Mouse (Mus musculus) embryonic facial prominence, embryonic 14.5 days (tissue): ENCODE data around the gene Apbb2. TPM values are rescaled to one million over a fixed set of nuclear protein-coding genes. Genes with fewer than 3 reads are reported as not detected.

Experiments used
- ATAC-seq: fragments of 200-750 bp; cut with Nextera tagmentation; 2 replicates; pipeline ENCODE4 v1.8.0; 2017; ENCODE audit warnings: low read depth, moderate number of reproducible peaks, moderate TSS enrichment
- DNase-seq: peaks from one replicate; pipeline ENCODE4 v3.0.0-alpha.2; 2015; ENCODE audit warnings: low spot score
- H3K27ac ChIP-seq: fragments of 300-500 bp; sonication (generic); replicated peaks from 2 replicates; pipeline ENCODE4 v1.5.1; 2014; ENCODE audit warnings: low read depth, mild to moderate bottlenecking, low read length, moderate library complexity
- H3K27me3 ChIP-seq: fragments of 300-500 bp; sonication (generic); replicated peaks from 2 replicates; pipeline ENCODE4 v1.6.1; 2014; ENCODE audit warnings: low read length; ENCODE audit not compliant: control insufficient read depth, insufficient read depth
- H3K36me3 ChIP-seq: fragments of 300-500 bp; sonication (generic); 2 replicates; pipeline ENCODE4 v1.6.1; 2014; ENCODE audit warnings: low read length, mixed read lengths; ENCODE audit not compliant: control insufficient read depth, insufficient read depth
- H3K4me1 ChIP-seq: fragments of 300-500 bp; sonication (generic); 2 replicates; pipeline ENCODE4 v1.6.1; 2014; ENCODE audit warnings: antibody characterized with exemption, low read length; ENCODE audit not compliant: control insufficient read depth, insufficient read depth
- H3K4me2 ChIP-seq: fragments of 300-500 bp; sonication (generic); 2 replicates; pipeline ENCODE4 v1.6.1; 2014; ENCODE audit warnings: low read depth, mild to moderate bottlenecking, low read length, moderate library complexity, mixed read lengths
- H3K4me3 ChIP-seq: fragments of 300-500 bp; sonication (generic); 2 replicates; pipeline ENCODE4 v1.5.1; 2014; ENCODE audit warnings: low read depth, mild to moderate bottlenecking, low read length
- H3K9ac ChIP-seq: fragments of 300-500 bp; sonication (generic); 2 replicates; pipeline ENCODE4 v1.6.1; 2014; ENCODE audit warnings: low read depth, mild to moderate bottlenecking, low read length, moderate library complexity, mixed read lengths
- H3K9me3 ChIP-seq: fragments of 300-500 bp; sonication (generic); 2 replicates; pipeline ENCODE4 v1.6.1; 2016; ENCODE audit warnings: low read length; ENCODE audit not compliant: control insufficient read depth
- WGBS: fragments of 180-500 bp; shearing (Covaris S2); extraction: QIAGEN DNeasy Blood & Tissue Kit; methylation state at CpG from one replicate; pipeline ENCODE4 v1.1.7; 2014; 5-methylcytosine and 5-hydroxymethylcytosine counted together
- polyA plus RNA-seq: library from polyadenylated mRNA; unstranded; fragments of >200 nt; fragmentation: Nextera tagmentation; extraction: Ambion mirVana; gene quantifications from 2 replicates; pipeline ENCODE4 v1.2.1, GENCODE M21; 2014

Apbb2 gene
- polyA plus RNA-seq, 1 experiment from 2014 or later: 39.8 TPM

- no peaks in the 10 kb centered on the region for H3K9me3 ChIP-seq
- H3K27me3 ChIP-seq: no peaks in the 10 kb centered on the region
- H3K4me3 ChIP-seq: no peak overlapping the region
- no peak for ATAC-seq
- peaks cover 13% of the 10 kb centered on the region; the same call in 1 of the 2 replicates for H3K36me3 ChIP-seq
- DNase-seq: no peak
- no peaks in the 10 kb centered on the region for H3K4me1 ChIP-seq
- no peak overlapping the region for H3K9ac ChIP-seq
- WGBS: 87% methylated on average over 11 of the region's 11 CpGs
- H3K4me2 ChIP-seq: no peak overlapping the region
- no peak overlapping the region for H3K27ac ChIP-seq
Measured at GRCm38 (mm10) chr5:66310806-66311205, 307.8 kb downstream of the Apbb2 start.

GRCm38 (mm10) chr5:66310328-66310727 is 308.3 kb downstream of the Apbb2 start:
- H3K27me3 ChIP-seq: no peaks in the 10 kb centered on the region
- no peak for DNase-seq
- no peak for ATAC-seq
- H3K36me3 ChIP-seq: peaks cover 13% of the 10 kb centered on the region; the same call in 1 of the 2 replicates
- no peak overlapping the region for H3K4me3 ChIP-seq
- H3K4me2 ChIP-seq: no peak overlapping the region
- 36% methylated on average over 8 of the region's 9 CpGs for WGBS
- H3K9ac ChIP-seq: no peak overlapping the region
- no peak overlapping the region for H3K27ac ChIP-seq
- H3K4me1 ChIP-seq: no peaks in the 10 kb centered on the region
- no peaks in the 10 kb centered on the region for H3K9me3 ChIP-seq

GRCm38 (mm10) chr5:66305511-66305910 is 313.1 kb downstream of the Apbb2 start:
- Histone ChIP-seq H3K36me3 (peaks cover 42% of the 10 kb centered on the region), H3K4me2 (no peak overlapping the region), H3K4me3 (no peak overlapping the region), H3K4me1 (no peaks in the 10 kb centered on the region), H3K9me3 (no peaks in the 10 kb centered on the region), H3K9ac (no peak overlapping the region), H3K27ac (no peak overlapping the region), H3K27me3 (no peaks in the 10 kb centered on the region)
- ATAC-seq (no peak), DNase-seq (no peak)
- WGBS: 64% methylated on average over 8 of the region's 8 CpGs

GRCm38 (mm10) chr5:66304300-66305067 is 314.1 kb downstream of the Apbb2 start:
- 77% methylated on average over 11 of the region's 11 CpGs for WGBS
- DNase-seq (no peak), ATAC-seq (no peak)
- H3K27ac ChIP-seq: no peak overlapping the region
- H3K4me2 ChIP-seq: no peak overlapping the region
- no peaks in the 10 kb centered on the region for H3K27me3 ChIP-seq
- H3K9me3 ChIP-seq: no peaks in the 10 kb centered on the region
- H3K4me3 ChIP-seq: no peak overlapping the region
- H3K36me3 ChIP-seq: peaks cover 46% of the 10 kb centered on the region
- H3K9ac ChIP-seq: no peak overlapping the region
- H3K4me1 ChIP-seq: no peaks in the 10 kb centered on the region

GRCm38 (mm10) chr5:66302873-66303272 is 315.7 kb downstream of the Apbb2 start:
- WGBS: 93% methylated on average over 2 of the region's 2 CpGs
- H3K9me3 ChIP-seq: no peaks in the 10 kb centered on the region

GRCm38 (mm10) chr5:66302085-66302815 is 316.3 kb downstream of the Apbb2 start:
- ATAC-seq (no peak), DNase-seq (no peak)
- no peak overlapping the region for H3K9ac ChIP-seq
- no peaks in the 10 kb centered on the region for H3K4me1 ChIP-seq
- no peaks in the 10 kb centered on the region for H3K27me3 ChIP-seq
- H3K4me3 ChIP-seq: no peak overlapping the region
- H3K27ac ChIP-seq: no peak overlapping the region
- 88% methylated on average over 21 of the region's 21 CpGs for WGBS
- no peaks in the 10 kb centered on the region for H3K9me3 ChIP-seq
- peaks cover 34% of the 10 kb centered on the region for H3K36me3 ChIP-seq
- no peak overlapping the region for H3K4me2 ChIP-seq

More at GRCm38 (mm10) chr5:66302873-66303272, 315.7 kb downstream of the Apbb2 start:
- Histone ChIP-seq H3K4me3 (no peak overlapping the region), H3K27ac (no peak overlapping the region), H3K9ac (no peak overlapping the region), H3K36me3 (peaks cover 37% of the 10 kb centered on the region), H3K4me2 (no peak overlapping the region), H3K27me3 (no peaks in the 10 kb centered on the region), H3K4me1 (no peaks in the 10 kb centered on the region)
- DNase-seq: no peak
- ATAC-seq: no peak

- 77% methylated on average over 13 of the region's 13 CpGs for whole genome bisulfite sequencing
- H3K36me3 ChIP-seq: peaks cover 34% of the 10 kb centered on the region
- no peak overlapping the region for H3K9ac ChIP-seq
- no peaks in the 10 kb centered on the region for H3K4me1 ChIP-seq
- no peaks in the 10 kb centered on the region for H3K27me3 ChIP-seq
- no peak overlapping the region for H3K4me3 ChIP-seq
- H3K4me2 ChIP-seq: no peak overlapping the region
- ATAC-seq (no peak), DNase-seq (no peak)
- H3K9me3 ChIP-seq: no peaks in the 10 kb centered on the region
- no peak overlapping the region for H3K27ac ChIP-seq
Measured at GRCm38 (mm10) chr5:66300576-66300975, 318.0 kb downstream of the Apbb2 start.

GRCm38 (mm10) chr5:66298856-66299255 is 319.7 kb downstream of the Apbb2 start:
- DNase-seq (no peak), ATAC-seq (no peak)
- Histone ChIP-seq H3K27me3 (no peaks in the 10 kb centered on the region), H3K9ac (no peak overlapping the region), H3K9me3 (no peaks in the 10 kb centered on the region), H3K4me3 (no peak overlapping the region), H3K4me1 (no peaks in the 10 kb centered on the region), H3K27ac (no peak overlapping the region), H3K36me3 (peaks cover 29% of the 10 kb centered on the region; the same call in 1 of the 2 replicates), H3K4me2 (no peak overlapping the region)
- 87% methylated on average over 6 of the region's 6 CpGs for WGBS
